Mouse (Mus musculus) lung, adult 2 months (tissue): ENCODE results near the gene Fgfr1op2.

Experiments
- CTCF ChIP-seq: fragments of 200-500 bp; IDR thresholded peaks from 2 replicates; pipeline ENCODE4 v1.5.1; 2011; ENCODE audit warnings: mild to moderate bottlenecking, low read length, control low read depth; ENCODE audit not compliant: insufficient read depth
- POLR2A ChIP-seq: fragments of 200-500 bp; IDR thresholded peaks from 2 replicates; pipeline ENCODE4 v1.6.1; 2011; ENCODE audit warnings: low read depth, mild to moderate bottlenecking, control low read depth, low read length, borderline replicate concordance; ENCODE audit errors: extremely low read depth

GRCm38 (mm10) chr6:146616670-146617069, 39.7 kb downstream of the Fgfr1op2 start:
- TF ChIP-seq CTCF (no peak), POLR2A (no peak)
